Mouse (Mus musculus): ENCODE data around the gene Mab21l2.

DNA sequence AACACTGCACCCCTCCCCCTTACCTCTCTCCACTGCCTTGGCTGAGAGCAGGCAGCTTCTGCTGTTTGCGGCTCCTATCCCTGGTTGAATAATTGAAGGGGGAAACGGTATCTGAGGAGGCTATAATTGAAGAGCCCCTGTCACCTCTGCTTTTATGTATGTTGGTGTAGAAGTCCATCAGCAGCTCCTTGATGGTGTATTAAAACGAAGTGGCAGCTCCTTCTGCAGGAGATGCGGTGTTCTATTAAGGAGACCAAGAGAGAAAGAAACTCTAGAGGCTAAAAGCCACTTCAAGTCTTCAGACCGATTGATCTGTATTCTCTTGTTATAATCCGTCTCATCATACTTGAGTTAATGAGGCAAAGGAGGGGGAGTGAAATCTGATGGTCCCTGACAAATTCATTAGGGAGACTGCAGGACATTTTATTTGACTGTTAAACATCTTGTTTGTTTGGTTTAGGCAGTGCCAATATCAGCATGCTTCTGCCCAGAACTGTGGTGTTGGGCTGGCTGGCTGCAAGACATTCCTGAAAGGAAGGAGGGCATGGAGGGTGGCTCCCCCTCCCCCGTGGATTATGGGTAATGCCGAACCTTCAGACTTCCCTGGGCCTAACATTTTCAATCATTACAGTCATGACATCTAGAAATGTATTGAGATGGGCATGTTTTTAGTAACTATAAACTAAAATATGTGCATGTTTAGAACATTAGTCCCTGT, 2.7 kb upstream of the Mab21l2 start:
- TF ChIP-seq MAX (IDR thresholded peaks at IDR 0.05; ENCODE audit: low read length) (no peak), POLR2A (IDR thresholded peaks at IDR 0.05; ENCODE audit: control insufficient read depth in 1 of 2, insufficient read depth in 1 of 2, low read depth in 1 of 2, low read length in 2 of 2, poor library complexity in 1 of 2) (no peak), CHD2 (IDR thresholded peaks at IDR 0.05; ENCODE audit: low read length) (no peak), TBP (IDR thresholded peaks at IDR 0.05; ENCODE audit: low read depth, low read length) (no peak), EP300 (IDR thresholded peaks at IDR 0.05; ENCODE audit: low read depth in 1 of 2, low read length in 2 of 2) (no peak)

Data from MEL (cell line).